Mouse (Mus musculus) midbrain, embryonic 13.5 days (tissue): ENCODE data around the gene Fancd2. TPM values are rescaled to one million over a fixed set of nuclear protein-coding genes. Genes with fewer than 3 reads are reported as not detected.
A peak's percentile ranks its signal among the peaks of the same experiment; 100 is the strongest.

Experiments
- ATAC-seq: fragments of 200-750 bp; cut with Nextera tagmentation; 2 replicates; pipeline ENCODE4 v1.8.0; 2017; ENCODE audit warnings: mild to moderate bottlenecking, moderate TSS enrichment, moderate library complexity
- H3K27ac ChIP-seq: fragments of 300-500 bp; sonication (generic); 2 replicates; pipeline ENCODE4 v1.5.1; 2015; ENCODE audit warnings: inconsistent platforms, mild to moderate bottlenecking, moderate library complexity
- H3K27me3 ChIP-seq: fragments of 300-500 bp; sonication (generic); 2 replicates; pipeline ENCODE4 v1.6.1; 2015; ENCODE audit warnings: mild to moderate bottlenecking, inconsistent platforms
- H3K36me3 ChIP-seq: fragments of 300-500 bp; sonication (generic); 2 replicates; pipeline ENCODE4 v1.6.1; 2015; ENCODE audit warnings: mild to moderate bottlenecking, inconsistent platforms
- H3K4me1 ChIP-seq: fragments of 300-500 bp; sonication (generic); replicated peaks from 2 replicates; pipeline ENCODE4 v1.6.1; 2015; ENCODE audit warnings: inconsistent platforms
- H3K4me2 ChIP-seq: fragments of 300-500 bp; sonication (generic); replicated peaks from 2 replicates; pipeline ENCODE4 v1.6.1; 2015; ENCODE audit warnings: moderate library complexity, mild to moderate bottlenecking, inconsistent platforms
- H3K4me3 ChIP-seq: fragments of 300-500 bp; sonication (generic); replicated peaks from 2 replicates; pipeline ENCODE4 v1.5.1; 2015; ENCODE audit warnings: mild to moderate bottlenecking, inconsistent platforms
- H3K9ac ChIP-seq: fragments of 300-500 bp; sonication (generic); replicated peaks from 2 replicates; pipeline ENCODE4 v1.6.1; 2015; ENCODE audit warnings: mild to moderate bottlenecking, inconsistent platforms
- H3K9me3 ChIP-seq: fragments of 300-500 bp; sonication (generic); 2 replicates; pipeline ENCODE4 v1.6.1; 2016; ENCODE audit warnings: mild to moderate bottlenecking, inconsistent platforms
- WGBS: fragments of 180-500 bp; shearing (Covaris S2); methylation state at CpG from one replicate; pipeline ENCODE4 v1.1.7; 2015; 5-methylcytosine and 5-hydroxymethylcytosine counted together
- polyA plus RNA-seq: library from polyadenylated mRNA; unstranded; fragments of >200 nt; fragmentation: Nextera tagmentation; extraction: Ambion mirVana; gene quantifications from 2 replicates; pipeline ENCODE4 v1.2.1, GENCODE M21; 2015

The Fancd2 gene
- polyA plus RNA-seq, 1 experiment from 2014 or later: 4.5 TPM

GRCm38 (mm10) chr6:113501388-113502084, 29.9 kb upstream of the Fancd2 start, which contains the start of gene Prrt3:
Gene Prrt3, minus strand, starts transcription at chr6:113501931.
- Histone ChIP-seq H3K9ac (peak within 1 kb of the TSS; percentile 72), H3K36me3 (no peaks in the 10 kb centered on the region), H3K4me3 (peak within 1 kb of the TSS; percentile 50), H3K9me3 (no peaks in the 10 kb centered on the region), H3K4me2 (peak within 1 kb of the TSS; percentile 63), H3K27ac (peak within 1 kb of the TSS; percentile 22; the same call in 1 of the 2 replicates), H3K27me3 (peaks cover 15% of the 10 kb centered on the region), H3K4me1 (peaks cover 13% of the 10 kb centered on the region)
- ATAC-seq: peak; percentile 88
- 3% methylated on average over 31 of the region's 32 CpGs for WGBS

- Histone ChIP-seq H3K4me3 (no peak overlapping the region), H3K4me2 (no peak overlapping the region), H3K27ac (no peak overlapping the region), H3K27me3 (peaks cover 15% of the 10 kb centered on the region), H3K9me3 (no peaks in the 10 kb centered on the region), H3K4me1 (peaks cover 13% of the 10 kb centered on the region), H3K36me3 (no peaks in the 10 kb centered on the region), H3K9ac (no peak overlapping the region)
- ATAC-seq: no peak
- 27% methylated on average over 2 of the region's 2 CpGs for WGBS
Observed at GRCm38 (mm10) chr6:113502801-113503200, 28.7 kb upstream of the Fancd2 start.

- Histone ChIP-seq H3K27ac (no peak overlapping the region), H3K4me2 (no peak overlapping the region), H3K9me3 (no peaks in the 10 kb centered on the region), H3K27me3 (peaks cover 6% of the 10 kb centered on the region; the same call in 1 of the 2 replicates), H3K9ac (no peak overlapping the region), H3K36me3 (no peaks in the 10 kb centered on the region), H3K4me1 (peaks cover 21% of the 10 kb centered on the region), H3K4me3 (no peak overlapping the region)
- ATAC-seq: no peak
- WGBS: 89% methylated on average over 1 of the region's 1 CpGs
Observed at GRCm38 (mm10) chr6:113505689-113506088, 25.8 kb upstream of the Fancd2 start.

- Histone ChIP-seq H3K27ac (no peak overlapping the region), H3K36me3 (peaks cover 1% of the 10 kb centered on the region; the same call in 1 of the 2 replicates), H3K4me3 (no peak overlapping the region), H3K4me1 (peaks cover 12% of the 10 kb centered on the region), H3K27me3 (no peaks in the 10 kb centered on the region), H3K9me3 (no peaks in the 10 kb centered on the region), H3K9ac (no peak overlapping the region), H3K4me2 (no peak overlapping the region)
- no peak for ATAC-seq
Observed at GRCm38 (mm10) chr6:113507130-113507529, 24.4 kb upstream of the Fancd2 start.

GRCm38 (mm10) chr6:113508272-113508946, 23.1 kb upstream of the Fancd2 start:
- Histone ChIP-seq H3K9me3 (no peaks in the 10 kb centered on the region), H3K4me3 (no peak overlapping the region), H3K4me1 (peaks cover 8% of the 10 kb centered on the region; the same call in 1 of the 2 replicates), H3K36me3 (peaks cover 12% of the 10 kb centered on the region), H3K27ac (no peak overlapping the region), H3K9ac (no peak overlapping the region), H3K27me3 (no peaks in the 10 kb centered on the region), H3K4me2 (no peak overlapping the region)
- no peak for ATAC-seq
- 64% methylated on average over 7 of the region's 7 CpGs for WGBS

GRCm38 (mm10) chr6:113508947-113509280, 22.6 kb upstream of the Fancd2 start:
- H3K4me2 ChIP-seq: no peak overlapping the region
- 54% methylated on average over 5 of the region's 5 CpGs for WGBS
- ATAC-seq: no peak

GRCm38 (mm10) chr6:113513944-113514343, 17.5 kb upstream of the Fancd2 start:
- H3K27ac ChIP-seq: no peak overlapping the region
- H3K4me1 ChIP-seq: 0 out of 2 replicates have a peak, but pooled peaks cover under 1% of the 10 kb centered on the region
- peaks cover 67% of the 10 kb centered on the region for H3K36me3 ChIP-seq
- ATAC-seq: no peak
- no peaks in the 10 kb centered on the region for H3K9me3 ChIP-seq
- no peak overlapping the region for H3K4me3 ChIP-seq
- H3K4me2 ChIP-seq: no peak overlapping the region
- no peaks in the 10 kb centered on the region for H3K27me3 ChIP-seq
- H3K9ac ChIP-seq: no peak overlapping the region
- WGBS: 95% methylated on average over 6 of the region's 6 CpGs

More at GRCm38 (mm10) chr6:113508947-113509280, 22.6 kb upstream of the Fancd2 start:
- peaks cover 8% of the 10 kb centered on the region; the same call in 1 of the 2 replicates for H3K4me1 ChIP-seq
- peaks cover 17% of the 10 kb centered on the region for H3K36me3 ChIP-seq
- H3K27me3 ChIP-seq: no peaks in the 10 kb centered on the region
- no peaks in the 10 kb centered on the region for H3K9me3 ChIP-seq
- no peak overlapping the region for H3K9ac ChIP-seq
- no peak overlapping the region for H3K4me3 ChIP-seq
- no peak overlapping the region for H3K27ac ChIP-seq

GRCm38 (mm10) chr6:113514600-113514999, 16.9 kb upstream of the Fancd2 start:
- Histone ChIP-seq H3K4me3 (no peak overlapping the region), H3K27ac (no peak overlapping the region), H3K9me3 (no peaks in the 10 kb centered on the region), H3K36me3 (peaks cover 74% of the 10 kb centered on the region), H3K9ac (no peak overlapping the region), H3K27me3 (no peaks in the 10 kb centered on the region), H3K4me2 (no peak overlapping the region), H3K4me1 (no peaks in the 10 kb centered on the region)
- 100% methylated on average over 3 of the region's 3 CpGs for WGBS
- no peak for ATAC-seq

- no peaks in the 10 kb centered on the region for H3K9me3 ChIP-seq
- no peaks in the 10 kb centered on the region for H3K27me3 ChIP-seq
- H3K4me3 ChIP-seq: no peak overlapping the region
- no peak overlapping the region for H3K9ac ChIP-seq
- H3K36me3 ChIP-seq: peaks cover 100% of the 10 kb centered on the region
- no peak for ATAC-seq
- no peak overlapping the region for H3K4me2 ChIP-seq
- WGBS: 96% methylated on average over 8 of the region's 8 CpGs
- H3K27ac ChIP-seq: no peak overlapping the region
- H3K4me1 ChIP-seq: no peaks in the 10 kb centered on the region
Observed at GRCm38 (mm10) chr6:113517434-113518080, 13.9 kb upstream of the Fancd2 start.

GRCm38 (mm10) chr6:113522310-113522709, 9.2 kb upstream of the Fancd2 start:
- H3K4me3 ChIP-seq: no peak overlapping the region
- H3K9ac ChIP-seq: no peak overlapping the region
- no peaks in the 10 kb centered on the region for H3K9me3 ChIP-seq
- ATAC-seq: no peak
- 86% methylated on average over 1 of the region's 1 CpGs for WGBS
- H3K27ac ChIP-seq: no peak overlapping the region
- peaks cover 59% of the 10 kb centered on the region for H3K36me3 ChIP-seq
- no peaks in the 10 kb centered on the region for H3K4me1 ChIP-seq
- H3K27me3 ChIP-seq: no peaks in the 10 kb centered on the region
- no peak overlapping the region for H3K4me2 ChIP-seq

GRCm38 (mm10) chr6:113523420-113523819, 8.1 kb upstream of the Fancd2 start:
- Histone ChIP-seq H3K36me3 (peaks cover 54% of the 10 kb centered on the region), H3K4me3 (no peak overlapping the region), H3K27ac (no peak overlapping the region), H3K9ac (no peak overlapping the region), H3K27me3 (no peaks in the 10 kb centered on the region), H3K4me1 (no peaks in the 10 kb centered on the region), H3K9me3 (no peaks in the 10 kb centered on the region), H3K4me2 (no peak overlapping the region)
- WGBS: 92% methylated on average over 8 of the region's 8 CpGs
- ATAC-seq: no peak

- H3K4me3 ChIP-seq: peak overlapping the region; percentile 73
- 10% methylated on average over 7 of the region's 7 CpGs for WGBS
- H3K27ac ChIP-seq: no peak overlapping the region
Observed at GRCm38 (mm10) chr6:113531840-113532404, 440 bp downstream of the Fancd2 start.

More at GRCm38 (mm10) chr6:113531840-113532404, 440 bp downstream of the Fancd2 start:
- no peaks in the 10 kb centered on the region for H3K9me3 ChIP-seq
- peaks cover 13% of the 10 kb centered on the region; the same call in 1 of the 2 replicates for H3K36me3 ChIP-seq
- peak overlapping the region; percentile 83 for H3K4me2 ChIP-seq
- ATAC-seq: 0 out of 2 replicates have a peak, but pooled peaks have one; percentile 51
- H3K27me3 ChIP-seq: no peaks in the 10 kb centered on the region
- peak overlapping the region; percentile 81; the same call in 1 of the 2 replicates for H3K9ac ChIP-seq
- H3K4me1 ChIP-seq: peaks cover 30% of the 10 kb centered on the region
